Mouse (Mus musculus) heart, adult 2 months (tissue): Measurements from ENCODE around the gene Pitpnm3. TPM values are rescaled to one million over a fixed set of nuclear protein-coding genes. Genes with fewer than 3 reads are reported as not detected.

Experiments
- DNase-seq, 2 experiments: peaks; one replicate each; pipeline ENCODE4 v3.0.0; 2021
- H3K27ac ChIP-seq: fragments of 200-600 bp; 2 replicates; pipeline ENCODE4 v1.8.1; 2022
- H3K27me3 ChIP-seq: fragments of 200-500 bp; 2 replicates; pipeline ENCODE4 v1.6.1; 2012; ENCODE audit warnings: mild to moderate bottlenecking, low read length, inconsistent platforms, mixed read lengths; ENCODE audit not compliant: control insufficient read depth, insufficient read depth
- H3K36me3 ChIP-seq: fragments of 200-500 bp; 2 replicates; pipeline ENCODE4 v1.6.1; 2012; ENCODE audit warnings: low read length, inconsistent platforms; ENCODE audit not compliant: control insufficient read depth, insufficient read depth
- H3K4me1 ChIP-seq: fragments of 200-500 bp; 2 replicates; pipeline ENCODE4 v1.6.1; 2011; ENCODE audit warnings: low read length; ENCODE audit not compliant: control insufficient read depth, insufficient read depth
- H3K4me3 ChIP-seq: fragments of 200-600 bp; 2 replicates; pipeline ENCODE4 v1.8.1; 2022
- H3K79me2 ChIP-seq: fragments of 200-500 bp; replicated peaks from 2 replicates; pipeline ENCODE4 v1.6.1; 2012; ENCODE audit warnings: mild to moderate bottlenecking, inconsistent platforms, low read length, moderate library complexity, mixed read lengths; ENCODE audit not compliant: control insufficient read depth, insufficient read depth
- H3K9ac ChIP-seq: fragments of 200-500 bp; 2 replicates; pipeline ENCODE4 v1.6.1; 2012; ENCODE audit warnings: low read depth, mild to moderate bottlenecking, control low read depth, inconsistent platforms, low read length, mixed read lengths
- CTCF ChIP-seq: fragments of 200-600 bp; IDR thresholded peaks from 2 replicates; pipeline ENCODE4 v1.8.1; 2022; ENCODE audit warnings: antibody characterized with exemption, mild to moderate bottlenecking, moderate library complexity
- EP300 ChIP-seq: fragments of 200-500 bp; IDR thresholded peaks from 2 replicates; pipeline ENCODE4 v1.6.1; 2011; ENCODE audit warnings: low read depth, low read length, control low read depth; ENCODE audit not compliant: insufficient read depth
- POLR2A ChIP-seq: fragments of 200-500 bp; IDR thresholded peaks from 2 replicates; pipeline ENCODE4 v1.6.1; 2011; ENCODE audit warnings: mild to moderate bottlenecking, low read depth, low read length, control low read depth; ENCODE audit not compliant: insufficient read depth
- WGBS: fragments of 180-500 bp; shearing (Covaris S2); methylation state at CpG from one replicate; pipeline ENCODE4 v1.1.7; 2018; 5-methylcytosine and 5-hydroxymethylcytosine counted together
- intact Hi-C: fragments of 180-260 bp; cut with DNase I; formaldehyde crosslinking; loops from one replicate; pipeline ENCODE4 v1.15.1; 2025
- polyA plus RNA-seq: library from polyadenylated mRNA; depleted of rRNA; stranded (reverse); fragments of >200 nt; gene quantifications from 2 replicates; pipeline ENCODE4 v1.2.3, GENCODE M21; 2012
- total RNA-seq, 2 experiments: library from RNA; stranded (reverse); gene quantifications; 2 replicates each; pipeline ENCODE4 v1.2.3; 2021

Pitpnm3 gene
- total and polyA plus RNA-seq, 3 experiments, result 1.2 to 5.1 (median 2.0) TPM

GRCm38 (mm10) chr11:72031353-72031752 lies 104.2 kb downstream of the Pitpnm3 start:
- Histone ChIP-seq H3K9ac (no peak overlapping the region), H3K4me1 (no peaks in the 10 kb centered on the region), H3K36me3 (no peaks in the 10 kb centered on the region), H3K27ac (no peak overlapping the region), H3K79me2 (no peaks in the 10 kb centered on the region), H3K27me3 (no peaks in the 10 kb centered on the region), H3K4me3 (no peak overlapping the region)
- TF ChIP-seq POLR2A, result no peak
- TF ChIP-seq CTCF, result no peak
- no peak for TF ChIP-seq EP300
- intact Hi-C loops, result no loop called here
- WGBS, result 79% methylated on average over 7 of the region's 7 CpGs
- DNase-seq, result no peak

DNA sequence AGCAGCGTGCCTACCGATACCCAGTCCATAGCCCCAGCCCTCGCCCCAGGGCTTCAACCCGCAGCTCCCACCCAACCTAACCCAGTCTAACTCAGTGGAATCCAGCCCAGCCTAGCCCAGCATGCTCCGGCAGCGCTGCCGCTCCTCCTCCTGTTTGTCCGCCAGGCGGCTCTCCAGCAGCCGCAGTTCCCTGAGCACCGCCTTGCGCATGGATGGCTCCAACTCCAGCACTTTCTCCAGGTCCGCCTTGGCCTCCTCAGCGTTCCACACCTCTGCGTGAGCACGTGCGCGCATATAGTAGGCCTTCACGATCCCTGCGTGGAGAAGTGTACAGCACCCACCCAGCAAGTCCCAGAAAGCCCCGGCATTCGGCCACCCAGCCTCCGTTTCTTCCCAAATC lies 106.4 kb downstream of the Pitpnm3 start:
- 21% methylated on average over 23 of the region's 23 CpGs for WGBS
- no peak overlapping the region for H3K27ac ChIP-seq
- no peak for DNase-seq
- no peak overlapping the region for H3K9ac ChIP-seq
- H3K79me2 ChIP-seq, result no peaks in the 10 kb centered on the region
- TF ChIP-seq CTCF (peak; percentile 55), EP300 (no peak)
- intact Hi-C loops, result no loop called here
- H3K4me1 ChIP-seq, result no peaks in the 10 kb centered on the region
- no peaks in the 10 kb centered on the region for H3K27me3 ChIP-seq
- H3K36me3 ChIP-seq, result no peaks in the 10 kb centered on the region
- no peak overlapping the region for H3K4me3 ChIP-seq

GRCm38 (mm10) chr11:72027836-72028235 lies 107.7 kb downstream of the Pitpnm3 start:
- Histone ChIP-seq H3K4me1 (no peaks in the 10 kb centered on the region), H3K27ac (no peak overlapping the region), H3K36me3 (no peaks in the 10 kb centered on the region), H3K79me2 (no peaks in the 10 kb centered on the region), H3K27me3 (no peaks in the 10 kb centered on the region), H3K9ac (no peak overlapping the region), H3K4me3 (no peak overlapping the region)
- no peak for DNase-seq
- 77% methylated on average over 9 of the region's 9 CpGs for WGBS
- intact Hi-C loops, result no loop called here
- TF ChIP-seq POLR2A (no peak), CTCF (no peak), EP300 (no peak)

DNA sequence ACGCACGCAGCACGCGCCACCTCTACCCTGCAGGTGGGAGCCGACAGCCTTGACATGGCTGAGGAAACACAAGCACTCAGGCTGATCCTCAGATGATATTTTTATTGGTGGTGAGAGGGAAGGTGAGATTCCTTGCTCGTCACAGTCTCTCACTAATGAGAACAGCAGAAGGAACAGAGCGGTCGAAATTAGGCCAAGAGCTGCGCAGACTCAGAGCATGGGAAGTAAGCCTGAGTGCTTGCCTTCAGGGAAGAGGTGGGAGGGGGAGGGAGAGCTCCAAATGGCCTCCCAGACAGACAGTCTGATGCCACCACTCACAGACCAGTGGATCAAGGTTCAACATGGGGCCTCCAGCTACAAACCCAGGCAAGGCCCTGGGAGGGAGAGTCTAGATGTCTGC lies 109.1 kb downstream of the Pitpnm3 start:
- Histone ChIP-seq H3K4me1 (no peaks in the 10 kb centered on the region), H3K79me2 (no peaks in the 10 kb centered on the region), H3K9ac (no peak overlapping the region), H3K27me3 (no peaks in the 10 kb centered on the region), H3K36me3 (no peaks in the 10 kb centered on the region), H3K4me3 (no peak overlapping the region), H3K27ac (no peak overlapping the region)
- TF ChIP-seq EP300, result no peak
- no peak for TF ChIP-seq CTCF
- TF ChIP-seq POLR2A, result no peak
- 86% methylated on average over 9 of the region's 9 CpGs for WGBS
- no peak for DNase-seq
- intact Hi-C loops, result no loop called here

DNA sequence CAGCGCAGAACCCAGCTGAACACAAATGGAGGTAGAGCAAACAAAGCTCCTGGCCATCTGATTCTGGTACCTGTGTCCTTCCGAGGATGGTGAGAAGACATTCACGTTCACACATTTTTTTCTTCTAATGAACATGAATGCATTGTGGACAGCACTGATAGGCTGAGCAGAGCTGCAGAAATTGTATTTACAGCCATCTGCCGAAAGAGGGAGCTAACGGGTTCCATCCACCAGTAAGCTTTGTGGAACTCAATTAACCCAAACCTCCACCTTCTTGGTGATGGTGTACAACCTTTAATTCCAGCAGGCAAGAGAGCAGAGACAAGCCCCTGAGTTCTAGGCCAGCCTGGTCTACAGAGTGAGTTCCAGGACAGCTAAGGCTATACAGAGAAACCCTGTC lies 109.7 kb downstream of the Pitpnm3 start:
- Histone ChIP-seq H3K27me3 (no peaks in the 10 kb centered on the region), H3K36me3 (no peaks in the 10 kb centered on the region), H3K9ac (no peak overlapping the region), H3K79me2 (no peaks in the 10 kb centered on the region), H3K4me1 (no peaks in the 10 kb centered on the region), H3K27ac (no peak overlapping the region), H3K4me3 (no peak overlapping the region)
- TF ChIP-seq CTCF, result peak; percentile 64
- no peak for TF ChIP-seq POLR2A
- TF ChIP-seq EP300, result no peak
- intact Hi-C loops, result no loop called here
- DNase-seq, result no peak
- WGBS, result 33% methylated on average over 5 of the region's 5 CpGs

- DNase-seq, result peak; percentile 52 to 58
- 24% methylated on average over 5 of the region's 5 CpGs for WGBS
- Histone ChIP-seq H3K4me1 (no peaks in the 10 kb centered on the region), H3K4me3 (no peak overlapping the region), H3K79me2 (no peaks in the 10 kb centered on the region), H3K27me3 (no peaks in the 10 kb centered on the region), H3K9ac (no peak overlapping the region), H3K27ac (no peak overlapping the region), H3K36me3 (no peaks in the 10 kb centered on the region)
- TF ChIP-seq CTCF (peak; percentile 93), EP300 (0 out of 2 replicates have a peak, but pooled peaks have one; percentile 48), POLR2A (no peak)
- intact Hi-C loops, result loop anchor here (1.0 to 5.0 kb wide), 3 partner anchors 33 to 687 kb away; no protein-coding TSS in a partner anchor
Measured at GRCm38 (mm10) chr11:72024193-72024781, 111.3 kb downstream of the Pitpnm3 start.
